Mouse (Mus musculus): ENCODE results near the gene Rpl3l. TPM values are rescaled to one million over a fixed set of nuclear protein-coding genes. Genes with fewer than 3 reads are reported as not detected.

The Rpl3l gene
- total RNA-seq, 4 experiments from 2014 or later: 0.49 TPM; not detected in 3

- DNase-seq: no peak
Measured at GRCm38 (mm10) chr17:24743896-24744295, 16.3 kb downstream of the Rpl3l start.

GRCm38 (mm10) chr17:24744381-24744780 is 16.8 kb downstream of the Rpl3l start:
- no peak for DNase-seq

- peak; percentile 73 for DNase-seq
Measured at GRCm38 (mm10) chr17:24745526-24746497, 18.2 kb downstream of the Rpl3l start.

GRCm38 (mm10) chr17:24746986-24747385 is 19.4 kb downstream of the Rpl3l start:
- DNase-seq: no peak

- no peak for DNase-seq
Measured at GRCm38 (mm10) chr17:24751528-24751927, 23.9 kb downstream of the Rpl3l start.

GRCm38 (mm10) chr17:24752415-24753394 is 25.1 kb downstream of the Rpl3l start, which contains the start of gene Hs3st6:
Gene Hs3st6, plus strand, starts transcription at chr17:24752988.
- DNase-seq: no peak

- no peak for DNase-seq
Measured at GRCm38 (mm10) chr17:24757394-24757793, 29.8 kb downstream of the Rpl3l start.

GRCm38 (mm10) chr17:24761121-24761520 is 33.5 kb downstream of the Rpl3l start:
- no peak for DNase-seq

- DNase-seq: no peak
Measured at GRCm38 (mm10) chr17:24765016-24765905, 37.6 kb downstream of the Rpl3l start.

- DNase-seq: no peak
Measured at GRCm38 (mm10) chr17:24766266-24766875, 38.8 kb downstream of the Rpl3l start.

GRCm38 (mm10) chr17:24769146-24769545 is 41.5 kb downstream of the Rpl3l start:
- DNase-seq: no peak

GRCm38 (mm10) chr17:24773241-24773640 is 45.6 kb downstream of the Rpl3l start:
- no peak for DNase-seq

GRCm38 (mm10) chr17:24775173-24775572 is 47.6 kb downstream of the Rpl3l start:
- no peak for DNase-seq

GRCm38 (mm10) chr17:24777073-24777472 is 49.5 kb downstream of the Rpl3l start:
- no peak for DNase-seq

- DNase-seq: no peak
Measured at GRCm38 (mm10) chr17:24780821-24781220, 53.2 kb downstream of the Rpl3l start.

Other genes with a start within 250 kb of the Rpl3l start
- gene Mlst8, start 248.7 kb upstream of the Rpl3l start, total RNA-seq (2022): 10 to 100 TPM; 24.3 to 37.6 (median 32.2) TPM
- gene Caskin1, start 239.2 kb upstream of the Rpl3l start, total RNA-seq (2022): 10 to 100 TPM; 49.1 to 61.2 (median 53.8) TPM
- gene Traf7, start 199.9 kb upstream of the Rpl3l start, total RNA-seq (2022): 100 to 1,000 TPM in 3 of 4 experiments, 10 to 100 TPM in 1; 92.1 to 189 (median 132) TPM
- gene Rab26, start 193.6 kb upstream of the Rpl3l start, total RNA-seq (2022): 1 to 10 TPM in 3 of 4 experiments, under 1 TPM in 1; 0.81 to 3.5 (median 2.4) TPM
- gene Pkd1, start 178.0 kb upstream of the Rpl3l start, total RNA-seq (2022): 10 to 100 TPM; 58.5 to 88.8 (median 71.0) TPM
- 100 to 1,000 TPM in 3 of 4 experiments, 10 to 100 TPM in 1; 79.2 to 135 (median 111) TPM for gene Tsc2, start 95.2 kb upstream of the Rpl3l start, total RNA-seq (2022)
- 10 to 100 TPM in 3 of 4 experiments, 1 to 10 TPM in 1; 9.0 to 17.3 (median 12.1) TPM for gene Nthl1, start 95.1 kb upstream of the Rpl3l start, total RNA-seq (2022)
- 10 to 100 TPM; 45.9 to 78.6 (median 73.7) TPM for gene Slc9a3r2, start 77.5 kb upstream of the Rpl3l start, total RNA-seq (2022)
- gene Npw, start 69.4 kb upstream of the Rpl3l start, total RNA-seq (2022): not detected
- gene Zfp598, start 58.1 kb upstream of the Rpl3l start, total RNA-seq (2022): 10 to 100 TPM; 44.9 to 59.4 (median 50.8) TPM
- gene Syngr3, start 37.9 kb upstream of the Rpl3l start, total RNA-seq (2022): 1 to 10 TPM; 2.4 to 5.5 (median 3.8) TPM
- gene Gfer, start 31.7 kb upstream of the Rpl3l start, total RNA-seq (2022): 10 to 100 TPM; 31.7 to 35.6 (median 32.6) TPM
- gene Noxo1, start 31.6 kb upstream of the Rpl3l start, total RNA-seq (2022): 10 to 100 TPM in 1 of 4 experiments, 1 to 10 TPM in 3; 2.8 to 14.8 (median 7.5) TPM
- 10 to 100 TPM; 34.3 to 40.5 (median 38.2) TPM for gene Tbl3, start 20.2 kb upstream of the Rpl3l start, total RNA-seq (2022)
- not detected for gene Rnf151, start 9.8 kb upstream of the Rpl3l start, total RNA-seq (2022)
- gene Rps2, start 9.7 kb upstream of the Rpl3l start, total RNA-seq (2022): 100 to 1,000 TPM; 571 to 651 (median 615) TPM
- 100 to 1,000 TPM; 199 to 268 (median 237) TPM for gene Ndufb10, start 3.3 kb upstream of the Rpl3l start, total RNA-seq (2022)
- 10 to 100 TPM; 87.3 to 91.3 (median 89.0) TPM for gene Msrb1, start 8.8 kb downstream of the Rpl3l start, total RNA-seq (2022)
- gene Hs3st6, start 25.2 kb downstream of the Rpl3l start, total RNA-seq (2022): 1 to 10 TPM; 1.7 to 2.8 (median 2.4) TPM
- 1 to 10 TPM in 2 of 4 experiments, under 1 TPM in 2; 0.52 to 2.7 (median 1.1) TPM for gene Meiob, start 76.5 kb downstream of the Rpl3l start, total RNA-seq (2022)
- 10 to 100 TPM; 81.9 to 99.1 (median 92.7) TPM for gene Hagh, start 112.3 kb downstream of the Rpl3l start, total RNA-seq (2022)
- 10 to 100 TPM; 26.4 to 36.0 (median 32.1) TPM for gene Fahd1, start 122.5 kb downstream of the Rpl3l start, total RNA-seq (2022)
- gene Igfals, start 138.2 kb downstream of the Rpl3l start, total RNA-seq (2022): 1 to 10 TPM; 2.0 to 5.8 (median 2.7) TPM
- 10 to 100 TPM; 58.9 to 66.0 (median 61.5) TPM for gene Nubp2, start 158.5 kb downstream of the Rpl3l start, total RNA-seq (2022)
- 10 to 100 TPM; 31.5 to 34.0 (median 33.7) TPM for gene Spsb3, start 158.8 kb downstream of the Rpl3l start, total RNA-seq (2022)
- gene Eme2, start 167.3 kb downstream of the Rpl3l start, total RNA-seq (2022): 10 to 100 TPM; 43.6 to 80.7 (median 66.3) TPM
- gene Mrps34, start 167.3 kb downstream of the Rpl3l start, total RNA-seq (2022): 100 to 1,000 TPM; 120 to 201 (median 138) TPM
- 100 to 1,000 TPM in 2 of 4 experiments, 10 to 100 TPM in 2; 73.5 to 148 (median 104) TPM for gene Nme3, start 168.7 kb downstream of the Rpl3l start, total RNA-seq (2022)
- 100 to 1,000 TPM in 3 of 4 experiments, 10 to 100 TPM in 1; 96.1 to 271 (median 177) TPM for gene Mapk8ip3, start 209.2 kb downstream of the Rpl3l start, total RNA-seq (2022)
- gene Jpt2, start 232.9 kb downstream of the Rpl3l start, total RNA-seq (2022): 10 to 100 TPM; 28.0 to 38.5 (median 30.7) TPM